Mouse (Mus musculus) CH12.LX (cell line): ENCODE data around the gene Fam102b.

Experiments
- CTCF ChIP-seq, 2 experiments: IDR thresholded peaks in 1 of 2; conservative IDR thresholded peaks in 1 of 2; 2 replicates each; pipeline ENCODE4 v1.5.1; 2011 to 2012; ENCODE audit warnings: low read depth in 2 of 2, low read length in 2 of 2, improper control_type of control experiment in 1 of 2, inconsistent platforms in 1 of 2, mild to moderate bottlenecking in 1 of 2, moderate library complexity in 1 of 2
- MXI1 ChIP-seq: IDR thresholded peaks from 2 replicates; pipeline ENCODE4 v1.6.1; 2011; ENCODE audit warnings: mild to moderate bottlenecking, low read depth, low read length, improper control_type of control experiment
- POLR2A ChIP-seq: IDR thresholded peaks from 2 replicates; pipeline ENCODE4 v1.6.1; 2011; ENCODE audit warnings: low read depth, mild to moderate bottlenecking, improper control_type of control experiment, low read length
- RAD21 ChIP-seq: IDR thresholded peaks from 2 replicates; pipeline ENCODE4 v1.6.1; 2011; ENCODE audit warnings: low read depth, mild to moderate bottlenecking, low read length, improper control_type of control experiment, moderate library complexity

- no peak for TF ChIP-seq MXI1
- TF ChIP-seq POLR2A, result no peak
- no peak for TF ChIP-seq CTCF (conservative IDR thresholded peaks at IDR 0.05 in 1 of 2, IDR thresholded peaks at IDR 0.05 in 1 of 2; ENCODE audit: low read depth in 2 of 2, low read length in 2 of 2)
- TF ChIP-seq RAD21, result no peak
Observed at GRCm38 (mm10) chr3:108974920-108975485, 52.4 kb downstream of the Fam102b start.
